Mouse (Mus musculus) kidney, postnatal 10 days (tissue): ENCODE measurements around the gene Lrrc7.
"Not testable (repeated sequence)": the region's sequence is repeated elsewhere in the genome, so short reads cannot be mapped to it uniquely, and the experiment has no call there.

Source experiments
- DNase-seq: peaks from one replicate; pipeline ENCODE4 v3.0.0; 2021; ENCODE audit warnings: mixed read lengths

The Lrrc7 gene

DNA sequence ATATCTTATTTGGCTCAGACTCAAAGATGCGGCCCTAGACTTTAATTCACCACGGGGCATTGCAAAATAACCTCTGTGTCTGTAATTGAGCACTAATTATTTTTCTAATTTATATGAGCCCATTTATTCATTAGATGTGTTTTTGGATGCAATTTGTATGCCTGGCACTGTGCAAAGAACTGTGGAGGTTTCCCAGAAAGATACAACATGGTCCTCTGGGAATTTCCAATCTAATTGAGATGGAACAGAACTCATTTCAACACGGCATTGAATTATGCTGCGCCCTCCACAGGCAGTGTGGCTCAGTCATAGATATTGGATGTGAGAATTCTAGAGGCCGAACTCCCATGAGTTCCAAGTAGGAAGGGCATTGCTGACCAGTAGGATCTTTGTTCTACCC lies 397.6 kb downstream of the Lrrc7 start:
- DNase-seq = no peak

DNA sequence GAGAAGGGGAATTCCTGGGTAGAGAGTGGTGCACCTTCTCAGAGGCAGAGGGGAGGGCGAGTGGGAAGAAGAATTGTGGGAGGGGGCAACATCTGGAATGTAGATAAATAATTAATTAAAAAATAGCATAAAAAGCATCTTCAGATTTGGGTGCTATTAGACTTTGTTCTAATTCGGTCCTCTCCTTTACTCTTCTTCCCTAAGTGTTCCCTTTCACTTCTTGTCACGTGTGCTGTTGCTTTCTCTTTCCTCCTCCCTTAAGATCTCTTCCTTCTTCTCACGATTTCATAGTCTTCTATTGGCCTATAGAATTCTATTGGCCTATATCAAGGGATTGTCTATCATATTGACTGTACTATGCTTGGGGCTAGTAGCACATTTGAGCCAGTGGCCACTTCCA lies 398.9 kb downstream of the Lrrc7 start:
- DNase-seq = no peak

DNA sequence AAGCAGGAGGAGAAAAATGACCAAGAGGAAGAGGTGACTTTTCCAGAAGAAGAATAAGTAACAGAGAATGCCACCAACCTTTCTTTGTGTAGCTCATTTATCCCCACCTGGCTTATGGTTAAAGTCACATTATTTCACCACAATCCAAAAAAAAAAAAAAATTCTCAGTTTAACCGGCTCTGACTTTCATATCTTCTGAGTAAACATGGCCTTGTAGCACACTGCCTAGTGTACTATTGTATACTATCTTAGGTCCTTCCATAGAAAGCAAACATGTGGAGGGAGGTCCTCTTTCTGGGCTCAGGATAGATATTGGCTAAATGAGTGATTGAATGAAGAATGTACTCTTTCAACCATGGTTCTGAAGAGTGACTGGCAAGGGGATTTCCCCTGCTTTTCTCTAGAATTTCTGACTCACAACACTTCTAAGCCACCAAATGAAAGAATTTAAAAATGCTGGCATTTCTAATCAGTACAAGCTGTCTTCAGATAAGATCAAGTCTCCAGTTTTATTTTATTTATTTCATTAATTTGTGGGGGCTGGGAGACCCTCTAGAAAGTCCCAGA lies 400.0 kb downstream of the Lrrc7 start:
- no peak for DNase-seq

DNA sequence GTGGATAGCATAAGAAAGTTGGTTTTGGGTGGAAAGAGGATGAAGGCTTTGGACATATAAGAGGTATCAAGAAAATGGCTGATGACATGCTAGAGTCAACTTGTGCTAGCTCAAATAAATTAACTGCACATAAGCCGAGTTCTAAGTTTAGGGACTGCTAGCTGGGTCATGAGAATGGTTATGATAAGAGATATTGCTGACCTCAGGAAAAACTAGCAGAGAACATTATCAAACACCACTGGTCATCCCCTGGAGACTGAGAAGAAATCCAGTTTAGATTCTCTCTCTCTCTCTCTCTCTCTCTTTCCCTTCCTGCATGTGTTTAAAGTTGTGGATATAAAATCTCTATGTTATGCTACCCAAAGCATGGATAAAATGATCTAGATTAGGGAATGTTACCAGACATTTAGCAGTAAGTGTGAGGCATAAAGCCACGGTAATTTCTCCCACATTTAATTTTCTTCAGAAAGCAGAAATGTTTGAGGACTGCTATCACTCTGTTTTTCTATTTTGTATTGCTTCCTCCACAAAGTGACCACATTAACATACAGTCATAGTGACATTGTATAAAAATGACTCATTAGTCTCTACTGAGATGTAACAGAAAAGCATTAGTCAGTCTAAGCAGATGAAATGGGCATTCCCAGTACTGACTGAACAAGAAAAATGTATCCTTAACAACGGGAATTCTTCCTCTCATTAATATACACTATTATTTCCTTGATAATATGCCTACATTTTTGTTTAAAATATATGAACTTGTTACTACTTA lies 406.3 kb downstream of the Lrrc7 start:
- DNase-seq = no peak

DNA sequence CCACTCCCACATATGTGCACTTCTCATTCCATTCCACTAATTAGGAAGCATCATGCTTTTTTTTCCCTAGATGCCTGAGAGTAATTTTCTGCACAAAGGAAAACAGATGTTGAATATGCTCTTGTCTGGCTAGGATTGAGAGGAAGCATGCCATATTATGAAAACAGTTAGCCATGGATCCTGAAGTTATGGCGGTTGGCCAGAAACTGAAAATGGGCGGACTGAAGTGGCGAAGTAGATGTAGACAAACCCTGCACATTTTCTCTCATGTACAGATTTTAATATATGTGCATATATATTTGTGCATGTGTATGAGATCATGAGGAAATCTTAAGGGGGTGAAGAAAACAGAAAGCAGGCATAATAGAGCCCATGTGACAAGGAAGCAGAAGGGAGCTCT lies 407.9 kb downstream of the Lrrc7 start:
- no peak for DNase-seq

DNA sequence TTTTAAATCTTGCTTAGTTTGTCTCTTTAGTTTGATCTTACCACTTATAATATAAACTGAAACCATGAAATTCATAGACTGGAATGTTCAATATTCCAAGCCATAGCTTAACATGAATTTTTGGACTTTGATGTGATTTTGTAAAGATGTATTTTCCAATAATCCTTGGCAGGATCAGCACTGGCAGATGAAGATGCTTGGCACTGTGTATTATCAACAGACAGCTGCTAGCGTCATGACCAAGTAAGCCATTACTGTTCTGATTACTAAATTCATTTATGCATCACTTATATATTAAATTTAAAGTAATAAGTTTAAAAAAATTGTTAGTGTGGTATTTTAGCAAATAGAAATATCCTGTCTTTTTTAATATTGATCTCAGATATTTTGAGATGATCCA lies 413.0 kb downstream of the Lrrc7 start:
- DNase-seq = no peak

DNA sequence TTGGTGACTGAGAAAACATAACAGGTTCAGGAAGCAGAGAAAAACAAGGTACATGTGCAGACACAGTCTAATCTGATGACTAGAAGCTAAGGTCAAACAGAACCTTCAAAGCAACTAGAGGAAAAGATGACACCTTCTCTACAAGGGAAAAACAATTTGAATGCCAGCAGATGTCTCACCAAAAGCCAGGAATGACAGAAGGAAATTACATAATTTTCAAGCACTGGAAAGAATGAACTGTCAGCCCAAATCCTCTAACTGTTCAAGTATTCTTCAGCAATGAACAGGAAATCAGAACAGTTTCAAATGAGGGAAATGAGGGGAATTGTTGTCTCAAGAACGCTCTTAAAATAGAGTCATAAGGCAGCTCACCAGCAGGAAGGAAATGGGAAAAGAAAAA lies 421.4 kb downstream of the Lrrc7 start:
- no peak for DNase-seq

DNA sequence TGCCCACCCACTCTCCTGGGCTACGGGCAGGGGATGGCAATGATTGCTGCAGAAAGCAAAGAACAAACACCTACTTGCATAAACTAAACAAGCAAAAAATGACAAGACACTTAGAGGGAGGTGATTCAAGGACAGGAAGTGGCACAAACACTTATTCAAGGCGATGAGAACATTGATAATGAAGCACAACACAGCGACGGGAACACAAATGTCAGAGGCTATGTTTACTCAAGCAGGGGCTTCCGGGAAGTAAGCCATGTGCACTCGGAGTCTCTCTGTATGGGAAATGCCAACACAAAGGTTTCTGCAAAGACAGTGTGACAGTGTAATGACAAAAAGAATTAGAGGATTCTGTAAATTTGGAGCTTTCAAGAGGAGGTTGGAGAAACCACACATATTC lies 424.2 kb downstream of the Lrrc7 start:
- DNase-seq = no peak

DNA sequence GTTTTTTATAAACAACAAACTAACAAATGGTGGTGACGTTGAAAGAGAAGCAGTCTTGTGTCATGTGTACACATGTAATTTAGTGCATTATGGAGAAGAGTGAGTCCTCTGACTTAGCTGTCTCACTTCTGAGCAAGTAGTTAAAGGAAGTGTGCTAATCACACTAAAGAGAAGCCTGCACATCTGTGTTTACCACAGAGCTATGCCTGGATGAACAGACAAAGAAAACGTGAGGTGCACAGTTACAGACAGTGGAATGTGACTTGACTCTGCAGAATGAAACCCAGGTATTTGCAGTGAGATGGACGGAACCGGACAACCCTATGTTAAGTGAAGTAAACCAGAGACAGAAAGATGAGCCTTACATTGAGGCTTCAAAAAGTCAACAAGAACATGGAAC lies 430.3 kb downstream of the Lrrc7 start:
- DNase-seq = no peak

DNA sequence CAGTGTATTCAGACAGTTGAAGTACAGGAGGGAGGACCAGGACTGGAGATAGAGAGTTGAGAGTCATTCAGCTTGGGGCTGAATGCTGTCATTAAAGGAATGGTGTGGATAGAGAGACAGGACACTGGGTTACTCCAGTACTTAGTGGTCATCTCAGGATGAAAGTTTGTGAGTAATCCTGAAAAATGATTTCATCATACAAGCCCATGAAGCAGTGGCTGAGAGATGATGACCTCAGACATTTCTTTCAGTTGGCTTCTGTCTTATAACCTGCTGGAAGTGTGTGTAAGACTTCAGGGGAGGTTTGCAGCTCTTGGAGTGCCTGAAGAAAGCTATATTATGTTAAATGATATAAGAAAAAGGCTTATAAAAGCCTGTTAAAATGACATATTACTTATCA lies 430.8 kb downstream of the Lrrc7 start:
- DNase-seq = no peak

DNA sequence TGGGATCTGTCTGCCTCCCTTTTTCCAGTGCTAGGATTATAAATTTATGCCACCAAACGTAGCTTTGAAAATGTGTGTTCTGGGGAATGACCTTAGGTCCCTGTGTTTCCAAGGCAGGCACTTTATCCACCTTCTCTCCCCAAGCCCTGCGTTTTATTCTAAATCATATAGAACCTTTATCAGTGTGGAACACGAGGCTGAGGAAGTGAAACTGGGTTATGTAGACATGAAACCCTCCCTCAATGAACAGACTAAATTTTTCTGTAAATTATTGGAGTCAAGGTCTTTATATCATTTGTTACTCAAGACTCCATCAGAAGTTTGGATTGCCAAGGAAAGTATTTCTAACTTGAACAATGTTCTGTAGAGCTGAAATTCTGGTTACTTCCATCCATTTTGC lies 439.1 kb downstream of the Lrrc7 start:
- no peak for DNase-seq

DNA sequence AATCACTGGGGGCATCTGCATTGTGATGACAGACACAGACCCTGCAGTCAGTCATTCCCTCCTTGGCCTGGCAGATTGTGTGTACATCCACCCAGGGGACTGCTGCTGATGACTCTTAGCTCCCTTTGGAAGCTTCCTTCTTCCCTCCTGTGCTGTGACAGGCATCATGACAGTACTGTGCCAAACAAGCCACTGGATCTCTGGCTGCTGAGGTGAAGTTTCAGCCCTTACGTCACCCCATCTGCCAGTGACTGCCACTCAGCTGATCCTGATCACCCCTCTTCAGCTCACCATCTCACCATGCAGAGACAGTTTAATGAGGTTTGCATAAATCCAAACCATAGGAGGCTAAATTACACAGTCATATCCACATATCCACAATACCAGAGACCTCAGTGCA lies 456.8 kb downstream of the Lrrc7 start:
- no peak for DNase-seq

DNA sequence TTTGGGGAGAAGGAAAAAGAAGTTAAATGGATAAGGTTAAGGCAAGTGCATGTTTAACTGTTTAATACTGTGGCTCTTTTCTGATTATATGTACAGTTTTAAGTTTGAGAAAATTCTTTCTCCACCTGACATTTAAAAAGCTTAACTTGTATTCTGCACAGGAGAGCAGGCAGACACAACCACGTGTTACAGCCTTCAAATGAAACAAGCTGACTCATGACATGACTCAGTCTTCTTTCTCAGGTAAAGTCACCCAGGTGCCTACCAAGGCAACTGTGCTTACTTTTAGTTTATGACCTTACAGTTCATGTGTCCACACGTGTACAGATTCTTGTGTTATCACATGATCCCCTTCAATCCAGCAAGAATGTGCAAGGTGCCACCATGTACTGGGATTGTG lies 458.6 kb downstream of the Lrrc7 start:
- DNase-seq = no peak

DNA sequence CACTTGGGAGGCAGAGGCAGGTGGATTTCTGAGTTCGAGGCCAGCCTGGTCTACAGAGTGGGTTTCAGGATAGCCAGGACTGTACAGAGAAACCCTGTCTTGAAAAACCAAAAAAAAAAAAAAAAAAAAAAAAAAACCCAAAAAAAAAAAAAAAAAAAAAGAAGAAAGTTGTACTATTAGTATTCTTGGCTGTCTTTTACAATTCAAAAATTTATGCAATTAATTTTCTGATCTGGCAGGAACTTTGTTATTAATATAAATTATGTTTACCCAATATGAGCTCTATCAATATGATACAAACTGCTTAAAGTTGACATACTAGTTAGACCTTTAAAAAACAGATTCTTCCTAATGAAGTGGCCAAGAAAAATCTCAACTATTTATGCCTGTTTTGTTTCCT lies 459.5 kb downstream of the Lrrc7 start:
- DNase-seq = not testable (repeated sequence)

DNA sequence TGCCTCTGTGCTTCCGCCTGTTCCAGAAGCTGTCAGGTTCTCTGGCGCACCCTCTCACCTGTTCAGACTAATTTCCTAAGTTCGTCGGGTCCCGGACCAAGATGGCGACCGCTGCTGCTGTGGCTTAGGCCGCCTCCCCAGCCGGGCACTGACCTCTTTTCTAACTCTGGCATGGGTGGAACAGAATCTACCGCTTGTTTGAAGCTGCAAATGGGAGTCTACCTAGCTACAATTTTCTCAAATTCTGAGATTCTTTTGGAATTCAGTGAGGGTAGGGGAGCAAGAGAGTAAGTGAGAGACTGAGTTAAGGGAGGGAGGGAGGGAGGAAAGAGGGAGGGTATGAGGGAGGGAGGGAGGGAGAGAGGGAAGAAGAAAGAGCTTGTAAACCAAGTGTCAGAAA lies 460.0 kb downstream of the Lrrc7 start:
- not testable (repeated sequence) for DNase-seq

DNA sequence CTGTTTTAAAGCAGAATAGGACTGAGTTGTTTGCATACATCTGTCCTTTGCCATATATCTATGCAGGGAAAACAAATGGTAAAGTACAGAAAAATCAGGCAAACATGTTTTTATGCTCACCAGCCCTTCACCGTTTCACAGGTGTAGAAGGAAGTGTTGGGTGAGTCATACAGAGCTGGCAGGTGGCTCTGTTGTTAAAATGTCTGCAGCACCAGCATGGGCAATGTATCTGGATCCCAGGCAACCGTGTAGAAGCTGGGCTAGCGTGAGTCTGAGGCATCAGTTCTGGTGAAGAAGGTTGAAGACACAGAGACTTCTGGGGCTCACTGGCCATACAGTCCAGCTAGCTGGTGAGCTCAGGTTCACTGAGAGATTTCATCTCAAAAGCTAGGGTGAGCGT lies 468.1 kb downstream of the Lrrc7 start:
- DNase-seq = no peak

DNA sequence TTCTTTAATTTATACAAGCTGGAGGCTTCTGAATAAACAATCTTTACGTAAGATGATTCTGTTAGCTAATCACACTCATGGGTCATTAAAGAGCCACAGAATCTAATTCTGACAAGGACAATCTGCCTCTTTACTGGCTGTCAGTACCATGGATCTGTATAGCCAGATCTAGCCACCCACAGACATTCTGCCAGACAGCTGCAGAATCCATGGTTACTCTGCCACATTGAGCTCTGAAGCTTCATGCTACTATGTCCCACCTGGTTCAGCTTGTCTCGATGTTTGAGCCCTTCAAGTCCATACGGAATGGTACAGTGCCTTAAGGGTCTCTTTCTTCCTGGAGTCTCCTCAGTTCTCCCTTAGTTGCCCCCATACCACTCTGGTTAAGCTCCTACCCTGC lies 470.4 kb downstream of the Lrrc7 start:
- no peak for DNase-seq

DNA sequence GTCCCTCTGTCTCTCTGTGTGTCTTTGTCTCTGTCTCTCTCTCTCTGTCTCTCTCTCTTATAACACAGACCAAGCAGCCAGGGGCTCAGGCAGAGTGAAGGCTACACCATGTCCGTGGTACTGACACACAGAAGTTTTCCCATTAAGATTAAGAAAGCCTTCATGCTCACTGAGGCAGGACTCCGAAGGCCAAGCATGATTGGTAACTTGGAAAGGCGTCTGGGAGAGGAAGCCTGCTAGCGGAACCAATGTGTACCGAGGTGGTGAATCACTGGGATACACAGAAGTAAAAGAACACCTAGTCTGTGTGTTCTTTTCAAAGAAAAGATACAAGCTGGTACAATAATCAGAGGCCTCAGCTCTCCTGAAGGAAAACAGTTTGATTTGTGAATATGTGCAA lies 484.2 kb downstream of the Lrrc7 start:
- no peak for DNase-seq

DNA sequence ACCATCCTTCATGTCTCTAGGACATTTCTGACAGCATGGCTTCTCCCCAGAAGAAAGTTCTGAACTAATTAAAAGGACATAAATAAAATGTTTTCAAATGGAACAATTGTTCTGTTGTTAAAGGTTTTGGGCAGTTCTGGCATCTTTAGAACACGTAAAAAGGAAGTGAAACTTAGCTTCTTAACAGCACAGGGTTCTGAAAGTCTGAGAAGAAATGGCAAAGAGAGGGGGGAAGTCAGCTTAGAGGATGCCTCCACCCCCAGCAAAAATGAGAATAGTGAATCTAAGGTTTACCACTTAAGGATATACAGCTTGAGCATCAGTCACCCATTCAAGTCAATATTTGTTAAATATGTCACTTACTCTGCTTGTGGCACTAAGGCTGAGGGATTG lies 484.6 kb downstream of the Lrrc7 start:
- DNase-seq = no peak

DNA sequence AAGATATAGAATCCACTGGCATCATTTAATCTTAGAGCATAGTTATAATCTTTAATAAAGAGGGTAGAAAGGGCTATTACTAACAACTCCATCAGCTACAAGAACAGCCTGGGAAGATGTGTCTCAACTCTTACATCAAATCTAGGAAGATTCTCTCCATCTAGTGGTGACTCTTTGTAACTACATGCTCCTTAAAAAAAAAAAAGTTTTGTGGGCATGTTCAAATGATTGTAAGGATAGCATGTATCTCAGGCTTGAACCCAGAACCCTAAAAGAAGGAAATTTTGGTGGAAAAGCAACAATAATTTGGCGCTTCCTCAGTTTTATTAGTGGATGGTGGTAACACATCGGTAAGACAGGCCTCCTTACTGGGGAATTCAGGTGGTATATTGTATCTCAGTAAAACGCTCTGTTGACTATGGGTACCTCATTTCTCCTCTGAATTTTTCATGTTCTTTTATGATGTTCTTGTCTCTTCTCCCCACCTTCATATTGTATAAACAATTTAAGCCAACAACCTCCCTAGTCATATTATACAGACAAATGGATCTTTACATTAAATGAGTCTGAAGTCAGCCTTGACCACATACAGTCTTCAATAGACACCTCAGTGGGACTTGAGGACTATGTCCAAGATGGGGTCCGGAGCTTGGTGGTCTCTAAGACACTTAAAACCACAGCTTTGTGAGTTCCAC lies 485.2 kb downstream of the Lrrc7 start:
- DNase-seq = no peak

DNA sequence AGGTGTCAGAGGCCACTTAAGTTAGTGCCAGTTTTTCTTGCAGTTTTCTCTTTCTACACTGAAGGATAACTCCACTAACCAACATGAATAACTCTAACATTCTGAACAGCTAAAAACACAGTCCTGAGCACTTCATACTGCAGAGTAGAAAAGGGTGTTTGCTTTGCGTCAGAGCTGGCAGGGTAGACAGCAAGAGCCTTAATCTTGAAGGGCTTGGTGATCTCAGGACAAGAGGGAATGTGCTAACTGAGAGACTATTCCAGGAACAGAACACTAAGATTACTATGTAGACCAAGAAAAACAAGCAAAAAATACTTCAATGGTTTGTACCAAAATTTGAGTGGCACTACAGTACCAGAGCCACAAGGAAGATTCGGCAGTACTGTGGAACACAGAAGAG lies 487.0 kb downstream of the Lrrc7 start:
- no peak for DNase-seq

DNA sequence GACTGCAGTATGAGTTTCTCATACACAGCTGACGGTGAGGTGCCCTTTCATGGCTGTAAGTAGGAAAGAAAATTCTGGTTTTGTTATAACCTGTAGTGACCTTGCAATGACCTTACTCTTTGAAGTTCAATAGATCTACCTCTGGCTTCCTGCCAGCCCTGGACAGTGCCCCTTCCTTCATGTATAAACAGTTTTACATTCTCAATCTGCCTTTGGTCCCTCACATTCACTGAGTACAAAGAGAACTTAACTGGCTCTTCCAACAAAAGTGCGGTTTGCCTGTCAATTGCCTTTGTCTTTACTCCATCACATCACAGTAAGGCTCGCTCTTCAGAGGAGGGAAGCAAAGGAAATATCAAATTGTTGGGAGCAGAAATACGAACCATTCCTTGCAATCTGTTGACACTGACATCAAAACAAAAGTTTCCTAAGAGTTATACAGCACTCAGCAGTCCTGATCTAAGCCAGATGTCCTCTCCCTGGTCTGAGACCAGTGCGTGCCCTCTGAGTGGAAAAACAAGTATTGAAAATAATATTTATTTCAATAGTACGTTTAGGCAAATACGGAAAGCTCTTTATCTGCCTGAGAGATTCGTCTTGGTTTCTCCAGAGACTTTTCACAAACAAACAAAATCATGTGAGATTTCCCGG lies 493.3 kb downstream of the Lrrc7 start:
- DNase-seq = no peak

DNA sequence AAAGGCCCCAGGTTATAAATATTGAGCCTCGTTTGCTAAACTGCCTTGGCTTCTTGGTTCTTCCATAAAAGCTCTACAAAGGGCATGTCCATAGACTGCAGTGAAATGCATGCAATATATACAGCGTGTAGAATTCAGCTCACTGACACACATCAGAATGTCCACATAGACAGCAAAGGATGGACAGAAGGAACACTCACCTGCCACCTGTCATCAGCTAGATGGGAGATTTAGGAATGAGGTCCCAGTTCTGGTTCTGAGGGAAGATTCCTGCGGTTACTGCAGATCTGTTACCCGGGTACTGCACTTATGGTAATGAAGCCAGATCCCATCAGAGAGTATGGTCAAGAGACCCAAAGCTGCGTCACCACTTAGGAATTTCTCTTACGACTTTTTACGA lies 494.1 kb downstream of the Lrrc7 start:
- no peak for DNase-seq

DNA sequence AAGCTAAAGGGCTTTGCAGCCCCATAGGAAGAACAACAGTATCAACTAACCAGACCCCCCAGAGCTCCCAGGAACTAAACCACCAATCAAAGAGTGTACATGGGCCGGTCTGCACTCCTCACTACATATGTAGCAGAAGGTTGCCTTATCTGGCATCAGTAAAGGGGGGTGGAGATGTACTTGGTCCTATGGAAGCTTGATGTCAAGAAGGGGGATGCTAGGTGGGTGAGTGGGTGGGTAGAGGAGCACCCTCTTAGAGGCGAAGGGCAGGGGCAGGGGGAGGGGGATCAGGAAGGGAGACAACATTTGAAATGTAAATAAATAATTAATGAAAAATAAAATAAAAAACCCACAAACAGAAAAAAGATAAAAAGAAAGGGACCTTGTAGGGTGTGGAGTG lies 496.8 kb downstream of the Lrrc7 start:
- DNase-seq = no peak
